Comparison of ENCODE assay signal across 11 mouse cellular contexts in the genomic region with DNA sequence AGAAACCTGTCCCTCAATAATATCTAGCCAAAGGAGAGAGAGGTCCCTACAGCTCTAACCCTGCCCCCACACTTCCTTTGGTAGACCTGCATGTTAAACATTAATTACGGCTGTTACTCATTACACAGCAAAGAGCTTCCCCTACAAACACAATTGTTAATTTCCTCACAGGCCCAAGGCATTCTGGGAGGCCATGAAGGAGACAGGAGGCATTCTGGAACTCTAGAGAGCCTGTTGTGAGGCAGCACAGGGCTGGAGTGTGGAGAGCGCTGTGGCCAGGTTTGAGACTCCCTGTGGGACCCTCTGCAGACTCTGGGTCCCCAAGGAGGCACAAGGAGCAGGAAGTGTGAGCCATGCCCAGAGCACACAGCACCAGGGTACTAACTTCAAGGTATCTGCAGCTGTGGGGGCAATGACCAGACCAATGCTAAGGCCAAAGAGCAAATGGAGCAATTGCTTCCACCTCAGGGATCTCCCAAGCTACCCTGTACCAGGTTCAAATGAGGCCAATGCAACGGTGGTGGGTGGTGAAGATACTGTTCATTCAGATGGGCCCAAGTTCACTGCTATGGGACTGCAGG. TPM values are rescaled to one million over a fixed set of nuclear protein-coding genes. Genes with fewer than 3 reads are reported as not detected.
DNase-seq lines count a peak whose midpoint lies in the region; ATAC-seq and TF ChIP-seq lines count a peak whose summit lies in the region.
"Had no signal": no experiment of that assay in that cellular context is flagged by ENCODE, and none has a peak within 500 bp of the region (broad histone marks: within the 10 kb centered on the region; RNA-seq: fewer than 3 reads in every experiment).

No protein-coding gene starts in this region.

- no peak for ATAC-seq in hindbrain, embryonic 12.5 days (ENCODE audit: low FRiP score)
- ATAC-seq in intestine, embryonic 16.5 days: peak; percentile 92
- ATAC-seq in erythroid progenitor cell, adult 5-6 weeks (replicated peaks; ENCODE audit: low FRiP score, poor library complexity, severe bottlenecking): no peak

- no peak for DNase-seq in hindbrain, embryonic 10.5 days (ENCODE audit: low spot score)
- no peak for DNase-seq in limb, embryonic 10.5 days (ENCODE audit: low spot score)
- DNase-seq in cerebellum, adult 2 months: no peak
- DNase-seq in adipocyte (ENCODE audit: low spot score): no peak

- H3K27ac ChIP-seq in hindbrain, embryonic 10.5 days: peak overlapping the region; percentile 37; the same call in 1 of the 2 replicates
- H3K27ac ChIP-seq in hindbrain, embryonic 12.5 days: no peak overlapping the region
- peak overlapping the region; percentile 97 for H3K27ac ChIP-seq in intestine, embryonic 16.5 days (ENCODE audit: low read length)
- peak overlapping the region; percentile 87 for H3K27ac ChIP-seq in limb, embryonic 10.5 days
- H3K27ac ChIP-seq in small intestine, adult 2 months (ENCODE audit: insufficient read depth, low read depth, low read length): peak overlapping the region; percentile 92
- no peak overlapping the region for H3K27ac ChIP-seq in cerebellum, adult 2 months (ENCODE audit: insufficient read depth, low read length)
- H3K27ac ChIP-seq: embryonic facial prominence, embryonic 15.5 days had no signal

- no peak for TF ChIP-seq CTCF in small intestine, adult 2 months (IDR thresholded peaks at IDR 0.05; ENCODE audit: extremely low read depth, insufficient read length, insufficient replicate concordance, low read depth, low read length)
- TF ChIP-seq CTCF in cerebellum, adult 2 months (IDR thresholded peaks at IDR 0.05; ENCODE audit: borderline replicate concordance, insufficient read depth, low read depth, low read length): no peak

- no peak for TF ChIP-seq POLR2A in small intestine, adult 2 months (IDR thresholded peaks at IDR 0.05; ENCODE audit: low read depth, low read length)
- TF ChIP-seq POLR2A in cerebellum, adult 2 months (IDR thresholded peaks at IDR 0.05; ENCODE audit: borderline replicate concordance, insufficient read depth, low read length): no peak

- H3K4me2 ChIP-seq in hindbrain, embryonic 12.5 days (replicated peaks): no peak overlapping the region
- peak overlapping the region; percentile 51 for H3K4me2 ChIP-seq in intestine, embryonic 16.5 days (ENCODE audit: low read depth, low read length)
- H3K4me2 ChIP-seq: embryonic facial prominence, embryonic 15.5 days had no signal

- peaks cover 53% of the 10 kb centered on the region for H3K4me1 ChIP-seq in hindbrain, embryonic 10.5 days (replicated peaks)
- peaks cover 37% of the 10 kb centered on the region for H3K4me1 ChIP-seq in hindbrain, embryonic 12.5 days
- H3K4me1 ChIP-seq in intestine, embryonic 16.5 days (ENCODE audit: control insufficient read depth, insufficient read depth, low read length): peaks cover 36% of the 10 kb centered on the region
- peaks cover 85% of the 10 kb centered on the region for H3K4me1 ChIP-seq in limb, embryonic 10.5 days
- peaks cover 31% of the 10 kb centered on the region for H3K4me1 ChIP-seq in small intestine, adult 2 months (ENCODE audit: control insufficient read depth, insufficient read depth, insufficient read length, low read length)
- no peaks in the 10 kb centered on the region; the same call in 1 of the 2 replicates for H3K4me1 ChIP-seq in cerebellum, adult 2 months (ENCODE audit: control insufficient read depth, insufficient read depth, low read length)

- H3K36me3 ChIP-seq in hindbrain, embryonic 10.5 days: peaks cover 27% of the 10 kb centered on the region
- H3K36me3 ChIP-seq in hindbrain, embryonic 12.5 days: peaks cover 11% of the 10 kb centered on the region
- H3K36me3 ChIP-seq in intestine, embryonic 16.5 days (ENCODE audit: control insufficient read depth, insufficient read depth, low read length): no peaks in the 10 kb centered on the region
- peaks cover 27% of the 10 kb centered on the region for H3K36me3 ChIP-seq in limb, embryonic 10.5 days
- H3K36me3 ChIP-seq in small intestine, adult 2 months (ENCODE audit: control insufficient read depth, insufficient read depth, low read length): peaks cover 17% of the 10 kb centered on the region; the same call in 1 of the 2 replicates
- H3K36me3 ChIP-seq: embryonic facial prominence, embryonic 15.5 days; G1E had no signal

- peaks cover 6% of the 10 kb centered on the region; the same call in 1 of the 2 replicates for H3K27me3 ChIP-seq in hindbrain, embryonic 10.5 days (ENCODE audit: insufficient read depth, poor library complexity, severe bottlenecking)
- no peaks in the 10 kb centered on the region for H3K27me3 ChIP-seq in hindbrain, embryonic 12.5 days
- no peaks in the 10 kb centered on the region for H3K27me3 ChIP-seq in intestine, embryonic 16.5 days (replicated peaks; ENCODE audit: control insufficient read depth, insufficient read depth, low read length)
- no peaks in the 10 kb centered on the region for H3K27me3 ChIP-seq in limb, embryonic 10.5 days (ENCODE audit: low read depth, poor library complexity, severe bottlenecking)
- no peaks in the 10 kb centered on the region for H3K27me3 ChIP-seq in small intestine, adult 2 months (ENCODE audit: control insufficient read depth, insufficient read depth, low read length)
- H3K27me3 ChIP-seq in cerebellum, adult 2 months (ENCODE audit: control insufficient read depth, insufficient read depth, low read length): no peaks in the 10 kb centered on the region; the same call in 1 of the 2 replicates
- H3K27me3 ChIP-seq: embryonic facial prominence, embryonic 15.5 days had no signal

- H3K4me3 ChIP-seq in hindbrain, embryonic 10.5 days: no peak overlapping the region
- H3K4me3 ChIP-seq in hindbrain, embryonic 12.5 days: no peak overlapping the region
- H3K4me3 ChIP-seq in intestine, embryonic 16.5 days (ENCODE audit: low read length): peak overlapping the region; percentile 21; the same call in 1 of the 2 replicates
- peak overlapping the region; percentile 14; the same call in 1 of the 2 replicates for H3K4me3 ChIP-seq in limb, embryonic 10.5 days
- no peak overlapping the region for H3K4me3 ChIP-seq in small intestine, adult 2 months (ENCODE audit: low read depth, low read length)
- H3K4me3 ChIP-seq in cerebellum, adult 2 months (replicated peaks; ENCODE audit: insufficient read depth, low read depth, low read length): no peak overlapping the region
- H3K4me3 ChIP-seq: embryonic facial prominence, embryonic 15.5 days; heart, embryonic 10.5 days had no signal

- H3K9ac ChIP-seq in hindbrain, embryonic 12.5 days: no peak overlapping the region
- H3K9ac ChIP-seq in intestine, embryonic 16.5 days (ENCODE audit: low read depth, low read length): peak overlapping the region; percentile 58
- H3K9ac ChIP-seq: embryonic facial prominence, embryonic 15.5 days had no signal

- H3K9me3 ChIP-seq in hindbrain, embryonic 10.5 days: no peaks in the 10 kb centered on the region
- no peaks in the 10 kb centered on the region for H3K9me3 ChIP-seq in hindbrain, embryonic 12.5 days (replicated peaks)
- no peaks in the 10 kb centered on the region for H3K9me3 ChIP-seq in intestine, embryonic 16.5 days (ENCODE audit: control insufficient read depth, low read length)
- no peaks in the 10 kb centered on the region for H3K9me3 ChIP-seq in limb, embryonic 10.5 days (replicated peaks)
- H3K9me3 ChIP-seq: embryonic facial prominence, embryonic 15.5 days; G1E; heart, embryonic 10.5 days had no signal

- WGBS in hindbrain, embryonic 10.5 days: 72% methylated on average over 3 of the region's 3 CpGs
- WGBS in hindbrain, embryonic 12.5 days: 57% methylated on average over 3 of the region's 3 CpGs
- 42% methylated on average over 3 of the region's 3 CpGs for WGBS in intestine, embryonic 16.5 days
- WGBS in limb, embryonic 10.5 days: 53% methylated on average over 3 of the region's 3 CpGs
- WGBS in small intestine, adult 2 months: 16% methylated on average over 3 of the region's 3 CpGs
- WGBS in cerebellum, adult 2 months: 88% methylated on average over 3 of the region's 3 CpGs

RNA-seq across cellular contexts. Expression of gene Slc25a51, which starts 44.8 kb away (rescaled TPM):
- polyA plus RNA-seq in hindbrain, embryonic 10.5 days (2016; fragmentation: Nextera tagmentation; extraction: Ambion mirVana): 77.6 and 79.9 TPM in 2 replicates
- 78.7 and 82.7 TPM in 2 replicates for polyA plus RNA-seq in hindbrain, embryonic 12.5 days (2016; fragmentation: Nextera tagmentation; extraction: Ambion mirVana)
- 50.3 and 55.5 TPM in 2 replicates for polyA plus RNA-seq in intestine, embryonic 16.5 days (2015; fragmentation: Nextera tagmentation; extraction: Ambion mirVana)
- polyA plus RNA-seq in limb, embryonic 10.5 days (2016; fragmentation: Nextera tagmentation; extraction: Ambion mirVana): 75.6 and 85.1 TPM in 2 replicates
- polyA plus RNA-seq in small intestine, adult 2 months (2012; rRNA removed): 66.7 and 67.2 TPM in 2 replicates
- polyA plus RNA-seq in cerebellum, adult 2 months (2012; rRNA removed): 93.8 and 98.9 TPM in 2 replicates
- total RNA-seq in erythroid progenitor cell, adult 5-6 weeks (2015; ENCODE audit: low replicate concordance): 261 and 374 TPM in 2 replicates
- 263 and 320 TPM in 2 replicates for total RNA-seq in erythroid progenitor cell, adult 5-6 weeks (2017; ENCODE audit: low replicate concordance)

Comparison
In these comparisons a context has a peak if more than half of its experiments do, and no peak if none do; other contexts are left out.
1. H3K27ac ChIP-seq: peak in hindbrain, embryonic 10.5 days (single experiment), intestine, embryonic 16.5 days (single experiment), limb, embryonic 10.5 days (single experiment) and small intestine, adult 2 months (single experiment); none in hindbrain, embryonic 12.5 days (single experiment) and cerebellum, adult 2 months (single experiment).
2. H3K4me3 ChIP-seq: peak in intestine, embryonic 16.5 days (single experiment) and limb, embryonic 10.5 days (single experiment); none in hindbrain, embryonic 10.5 days (single experiment), hindbrain, embryonic 12.5 days (single experiment), small intestine, adult 2 months (single experiment) and cerebellum, adult 2 months (single experiment).